Mouse (Mus musculus): Measurements from ENCODE around the gene Clk3. TPM values are rescaled to one million over a fixed set of nuclear protein-coding genes. Genes with fewer than 3 reads are reported as not detected.

Gene Clk3
- polyA plus RNA-seq, 1 experiment from 2014 or later, result 88.6 TPM

GRCm38 (mm10) chr9:57748137-57748536, 17.5 kb downstream of the Clk3 start:
- WGBS, result 75% methylated on average over 6 of the region's 6 CpGs
- Histone ChIP-seq H3K9ac (replicated peaks) (no peak overlapping the region), H3K4me1 (no peaks in the 10 kb centered on the region), H3K27me3 (no peaks in the 10 kb centered on the region), H3K27ac (replicated peaks) (no peak overlapping the region), H3K36me3 (peaks cover 79% of the 10 kb centered on the region), H3K9me3 (no peaks in the 10 kb centered on the region), H3K4me2 (replicated peaks) (no peak overlapping the region), H3K4me3 (no peak overlapping the region)
- ATAC-seq (replicated peaks), result no peak

GRCm38 (mm10) chr9:57747067-57747466, 18.6 kb downstream of the Clk3 start:
- Histone ChIP-seq H3K27me3 (no peaks in the 10 kb centered on the region), H3K9me3 (no peaks in the 10 kb centered on the region), H3K27ac (replicated peaks) (no peak overlapping the region), H3K4me2 (replicated peaks) (no peak overlapping the region), H3K9ac (replicated peaks) (no peak overlapping the region), H3K36me3 (peaks cover 72% of the 10 kb centered on the region), H3K4me1 (no peaks in the 10 kb centered on the region), H3K4me3 (no peak overlapping the region)
- no peak for ATAC-seq (replicated peaks)
- WGBS, result 72% methylated on average over 1 of the region's 1 CpGs

GRCm38 (mm10) chr9:57744462-57745091, 21.1 kb downstream of the Clk3 start:
- 0 out of 2 replicates have a peak, but pooled peaks have one; percentile 29 for ATAC-seq (replicated peaks)

GRCm38 (mm10) chr9:57739863-57740262, 25.8 kb downstream of the Clk3 start:
- Histone ChIP-seq H3K4me3 (no peak overlapping the region), H3K4me2 (replicated peaks) (no peak overlapping the region), H3K9ac (replicated peaks) (no peak overlapping the region), H3K27ac (replicated peaks) (no peak overlapping the region), H3K36me3 (peaks cover 22% of the 10 kb centered on the region), H3K4me1 (0 out of 2 replicates have a peak, but pooled peaks cover 4% of the 10 kb centered on the region), H3K9me3 (no peaks in the 10 kb centered on the region), H3K27me3 (no peaks in the 10 kb centered on the region)
- WGBS, result 92% methylated on average over 5 of the region's 5 CpGs
- no peak for ATAC-seq (replicated peaks)

More at GRCm38 (mm10) chr9:57744462-57745091, 21.1 kb downstream of the Clk3 start:
- no peak overlapping the region for H3K9ac ChIP-seq (replicated peaks)
- no peak overlapping the region for H3K27ac ChIP-seq (replicated peaks)
- H3K4me3 ChIP-seq, result no peak overlapping the region
- 74% methylated on average over 3 of the region's 3 CpGs for WGBS
- H3K36me3 ChIP-seq, result peaks cover 61% of the 10 kb centered on the region
- no peaks in the 10 kb centered on the region for H3K4me1 ChIP-seq
- H3K27me3 ChIP-seq, result no peaks in the 10 kb centered on the region
- H3K4me2 ChIP-seq (replicated peaks), result no peak overlapping the region
- no peaks in the 10 kb centered on the region for H3K9me3 ChIP-seq

- Histone ChIP-seq H3K9ac (replicated peaks) (no peak overlapping the region), H3K36me3 (peaks cover 8% of the 10 kb centered on the region; the same call in 1 of the 2 replicates)
- WGBS, result 93% methylated on average over 6 of the region's 6 CpGs
Measured at GRCm38 (mm10) chr9:57733606-57734005, 32.1 kb downstream of the Clk3 start.

GRCm38 (mm10) chr9:57728312-57728711, 37.3 kb downstream of the Clk3 start:
- ATAC-seq (replicated peaks), result no peak
- no peaks in the 10 kb centered on the region for H3K27me3 ChIP-seq
- 89% methylated on average over 1 of the region's 1 CpGs for WGBS

More at GRCm38 (mm10) chr9:57733606-57734005, 32.1 kb downstream of the Clk3 start:
- ATAC-seq (replicated peaks), result no peak
- 0 out of 2 replicates have a peak, but pooled peaks cover 4% of the 10 kb centered on the region for H3K4me1 ChIP-seq
- no peak overlapping the region for H3K4me3 ChIP-seq
- H3K27ac ChIP-seq (replicated peaks), result no peak overlapping the region
- no peak overlapping the region for H3K4me2 ChIP-seq (replicated peaks)
- no peaks in the 10 kb centered on the region for H3K27me3 ChIP-seq
- no peaks in the 10 kb centered on the region for H3K9me3 ChIP-seq

GRCm38 (mm10) chr9:57724701-57725100, 41.0 kb downstream of the Clk3 start:
- ATAC-seq (replicated peaks), result no peak
- 97% methylated on average over 3 of the region's 3 CpGs for WGBS
- Histone ChIP-seq H3K27ac (replicated peaks) (no peak overlapping the region), H3K9me3 (no peaks in the 10 kb centered on the region), H3K4me3 (no peak overlapping the region), H3K27me3 (no peaks in the 10 kb centered on the region), H3K9ac (replicated peaks) (no peak overlapping the region), H3K4me1 (no peaks in the 10 kb centered on the region), H3K36me3 (peaks cover 36% of the 10 kb centered on the region), H3K4me2 (replicated peaks) (no peak overlapping the region)

More at GRCm38 (mm10) chr9:57728312-57728711, 37.3 kb downstream of the Clk3 start:
- H3K9ac ChIP-seq (replicated peaks), result no peak overlapping the region
- peaks cover 23% of the 10 kb centered on the region for H3K36me3 ChIP-seq
- H3K4me3 ChIP-seq, result no peak overlapping the region
- no peak overlapping the region for H3K4me2 ChIP-seq (replicated peaks)
- no peak overlapping the region for H3K27ac ChIP-seq (replicated peaks)
- no peaks in the 10 kb centered on the region for H3K9me3 ChIP-seq
- H3K4me1 ChIP-seq, result no peaks in the 10 kb centered on the region

GRCm38 (mm10) chr9:57723796-57724195, 41.9 kb downstream of the Clk3 start:
- Histone ChIP-seq H3K9me3 (no peaks in the 10 kb centered on the region), H3K4me1 (no peaks in the 10 kb centered on the region), H3K9ac (replicated peaks) (no peak overlapping the region), H3K27ac (replicated peaks) (no peak overlapping the region), H3K4me3 (no peak overlapping the region), H3K27me3 (no peaks in the 10 kb centered on the region), H3K4me2 (replicated peaks) (no peak overlapping the region), H3K36me3 (peaks cover 41% of the 10 kb centered on the region)
- ATAC-seq (replicated peaks), result no peak
- WGBS, result 88% methylated on average over 5 of the region's 5 CpGs

GRCm38 (mm10) chr9:57723315-57723715, 42.3 kb downstream of the Clk3 start:
- Histone ChIP-seq H3K9me3 (no peaks in the 10 kb centered on the region), H3K36me3 (peaks cover 45% of the 10 kb centered on the region), H3K27ac (replicated peaks) (no peak overlapping the region), H3K9ac (replicated peaks) (no peak overlapping the region), H3K27me3 (no peaks in the 10 kb centered on the region), H3K4me2 (replicated peaks) (no peak overlapping the region), H3K4me3 (no peak overlapping the region), H3K4me1 (no peaks in the 10 kb centered on the region)
- WGBS, result 60% methylated on average over 5 of the region's 5 CpGs
- no peak for ATAC-seq (replicated peaks)

- Histone ChIP-seq H3K4me2 (replicated peaks) (no peak overlapping the region), H3K27me3 (no peaks in the 10 kb centered on the region), H3K4me1 (no peaks in the 10 kb centered on the region), H3K36me3 (peaks cover 43% of the 10 kb centered on the region), H3K27ac (replicated peaks) (no peak overlapping the region), H3K4me3 (no peak overlapping the region), H3K9ac (replicated peaks) (no peak overlapping the region), H3K9me3 (no peaks in the 10 kb centered on the region)
- 85% methylated on average over 1 of the region's 1 CpGs for WGBS
- no peak for ATAC-seq (replicated peaks)
Measured at GRCm38 (mm10) chr9:57722371-57722770, 43.3 kb downstream of the Clk3 start.

GRCm38 (mm10) chr9:57720736-57721135, 44.9 kb downstream of the Clk3 start:
- 90% methylated on average over 3 of the region's 3 CpGs for WGBS
- ATAC-seq (replicated peaks), result no peak
- H3K27ac ChIP-seq (replicated peaks), result no peak overlapping the region
- H3K36me3 ChIP-seq, result peaks cover 45% of the 10 kb centered on the region
- H3K9ac ChIP-seq (replicated peaks), result no peak overlapping the region
- H3K27me3 ChIP-seq, result no peaks in the 10 kb centered on the region
- H3K4me1 ChIP-seq, result no peaks in the 10 kb centered on the region
- no peak overlapping the region for H3K4me2 ChIP-seq (replicated peaks)
- H3K4me3 ChIP-seq, result no peak overlapping the region
- H3K9me3 ChIP-seq, result no peaks in the 10 kb centered on the region

GRCm38 (mm10) chr9:57718408-57718807, 47.3 kb downstream of the Clk3 start:
- Histone ChIP-seq H3K9me3 (no peaks in the 10 kb centered on the region), H3K4me3 (no peak overlapping the region), H3K36me3 (peaks cover 58% of the 10 kb centered on the region), H3K9ac (replicated peaks) (no peak overlapping the region), H3K27me3 (no peaks in the 10 kb centered on the region), H3K4me2 (replicated peaks) (no peak overlapping the region), H3K27ac (replicated peaks) (no peak overlapping the region), H3K4me1 (no peaks in the 10 kb centered on the region)
- WGBS, result 64% methylated on average over 7 of the region's 7 CpGs
- no peak for ATAC-seq (replicated peaks)

- H3K27ac ChIP-seq (replicated peaks), result no peak overlapping the region
- H3K9me3 ChIP-seq, result 0 out of 2 replicates have a peak, but pooled peaks cover 5% of the 10 kb centered on the region
- no peak for ATAC-seq (replicated peaks)
- H3K36me3 ChIP-seq, result peaks cover 36% of the 10 kb centered on the region
- H3K27me3 ChIP-seq, result no peaks in the 10 kb centered on the region
- H3K4me3 ChIP-seq, result no peak overlapping the region
- no peak overlapping the region for H3K4me2 ChIP-seq (replicated peaks)
- WGBS, result 78% methylated on average over 2 of the region's 2 CpGs
- H3K9ac ChIP-seq (replicated peaks), result no peak overlapping the region
- H3K4me1 ChIP-seq, result peaks cover 22% of the 10 kb centered on the region
Measured at GRCm38 (mm10) chr9:57712194-57712593, 53.5 kb downstream of the Clk3 start.
